Mouse (Mus musculus): ENCODE measurements around the gene Plekhh3. TPM values are rescaled to one million over a fixed set of nuclear protein-coding genes. Genes with fewer than 3 reads are reported as not detected.

Plekhh3 gene
- polyA plus RNA-seq, 1 experiment from 2014 or later, result 4.6 TPM

- Histone ChIP-seq H3K9ac (ENCODE audit: low read length) (no peak overlapping the region), H3K4me2 (ENCODE audit: low read length) (no peak overlapping the region), H3K27ac (ENCODE audit: low read depth, low read length) (no peak overlapping the region), H3K27me3 (replicated peaks; ENCODE audit: control insufficient read depth, insufficient read depth, low read length) (peaks cover 71% of the 10 kb centered on the region), H3K4me3 (ENCODE audit: low read depth, low read length) (peak overlapping the region; percentile 73; the same call in 1 of the 2 replicates), H3K9me3 (replicated peaks; ENCODE audit: control insufficient read depth, low read length) (no peaks in the 10 kb centered on the region), H3K36me3 (ENCODE audit: control insufficient read depth, insufficient read depth, low read length) (peaks cover 17% of the 10 kb centered on the region), H3K4me1 (ENCODE audit: control insufficient read depth, insufficient read depth, low read length) (peaks cover 26% of the 10 kb centered on the region)
- no peak for ATAC-seq
- DNase-seq (ENCODE audit: low spot score), result no peak
- 67% methylated on average over 18 of the region's 18 CpGs for WGBS
Measured at GRCm38 (mm10) chr11:101168301-101168980, 2.7 kb downstream of the Plekhh3 start.

GRCm38 (mm10) chr11:101167963-101168300, 3.2 kb downstream of the Plekhh3 start:
- Histone ChIP-seq H3K27ac (ENCODE audit: low read depth, low read length) (no peak overlapping the region), H3K4me3 (ENCODE audit: low read depth, low read length) (no peak overlapping the region), H3K4me2 (ENCODE audit: low read length) (no peak overlapping the region), H3K27me3 (replicated peaks; ENCODE audit: control insufficient read depth, insufficient read depth, low read length) (peaks cover 73% of the 10 kb centered on the region), H3K9me3 (replicated peaks; ENCODE audit: control insufficient read depth, low read length) (no peaks in the 10 kb centered on the region), H3K4me1 (ENCODE audit: control insufficient read depth, insufficient read depth, low read length) (peaks cover 21% of the 10 kb centered on the region), H3K9ac (ENCODE audit: low read length) (no peak overlapping the region), H3K36me3 (ENCODE audit: control insufficient read depth, insufficient read depth, low read length) (peaks cover 18% of the 10 kb centered on the region)
- DNase-seq (ENCODE audit: low spot score), result no peak
- ATAC-seq, result no peak
- WGBS, result 36% methylated on average over 8 of the region's 8 CpGs

- H3K4me2 ChIP-seq (ENCODE audit: low read length), result no peak overlapping the region
- H3K27me3 ChIP-seq (replicated peaks; ENCODE audit: control insufficient read depth, insufficient read depth, low read length), result peaks cover 78% of the 10 kb centered on the region
- H3K4me3 ChIP-seq (ENCODE audit: low read depth, low read length), result no peak overlapping the region
- DNase-seq (ENCODE audit: low spot score), result no peak
- no peak for ATAC-seq
- no peak overlapping the region for H3K27ac ChIP-seq (ENCODE audit: low read depth, low read length)
- H3K9me3 ChIP-seq (replicated peaks; ENCODE audit: control insufficient read depth, low read length), result no peaks in the 10 kb centered on the region
- WGBS, result 43% methylated on average over 19 of the region's 19 CpGs
- H3K4me1 ChIP-seq (ENCODE audit: control insufficient read depth, insufficient read depth, low read length), result peaks cover 18% of the 10 kb centered on the region
- H3K36me3 ChIP-seq (ENCODE audit: control insufficient read depth, insufficient read depth, low read length), result peaks cover 23% of the 10 kb centered on the region
- no peak overlapping the region for H3K9ac ChIP-seq (ENCODE audit: low read length)
Measured at GRCm38 (mm10) chr11:101167211-101167962, 3.8 kb downstream of the Plekhh3 start.

GRCm38 (mm10) chr11:101166357-101166756, 4.8 kb downstream of the Plekhh3 start:
- no peak for ATAC-seq
- H3K27me3 ChIP-seq (replicated peaks; ENCODE audit: control insufficient read depth, insufficient read depth, low read length), result peaks cover 78% of the 10 kb centered on the region
- no peak for DNase-seq (ENCODE audit: low spot score)
- no peak overlapping the region for H3K4me3 ChIP-seq (ENCODE audit: low read depth, low read length)
- peaks cover 29% of the 10 kb centered on the region for H3K36me3 ChIP-seq (ENCODE audit: control insufficient read depth, insufficient read depth, low read length)
- peaks cover 16% of the 10 kb centered on the region for H3K4me1 ChIP-seq (ENCODE audit: control insufficient read depth, insufficient read depth, low read length)
- WGBS, result 37% methylated on average over 14 of the region's 14 CpGs
- no peak overlapping the region for H3K9ac ChIP-seq (ENCODE audit: low read length)
- no peak overlapping the region for H3K4me2 ChIP-seq (ENCODE audit: low read length)
- no peaks in the 10 kb centered on the region for H3K9me3 ChIP-seq (replicated peaks; ENCODE audit: control insufficient read depth, low read length)
- H3K27ac ChIP-seq (ENCODE audit: low read depth, low read length), result no peak overlapping the region

GRCm38 (mm10) chr11:101164677-101165580, 6.2 kb downstream of the Plekhh3 start:
- no peak overlapping the region for H3K4me2 ChIP-seq (ENCODE audit: low read length)
- H3K27me3 ChIP-seq (replicated peaks; ENCODE audit: control insufficient read depth, insufficient read depth, low read length), result peaks cover 72% of the 10 kb centered on the region
- peaks cover 29% of the 10 kb centered on the region for H3K36me3 ChIP-seq (ENCODE audit: control insufficient read depth, insufficient read depth, low read length)
- ATAC-seq (no peak), DNase-seq (ENCODE audit: low spot score) (no peak)
- WGBS, result 15% methylated on average over 35 of the region's 35 CpGs
- H3K27ac ChIP-seq (ENCODE audit: low read depth, low read length), result no peak overlapping the region
- peaks cover 11% of the 10 kb centered on the region for H3K4me1 ChIP-seq (ENCODE audit: control insufficient read depth, insufficient read depth, low read length)
- no peak overlapping the region for H3K9ac ChIP-seq (ENCODE audit: low read length)
- H3K9me3 ChIP-seq (replicated peaks; ENCODE audit: control insufficient read depth, low read length), result no peaks in the 10 kb centered on the region
- H3K4me3 ChIP-seq (ENCODE audit: low read depth, low read length), result no peak overlapping the region

- Histone ChIP-seq H3K9ac (ENCODE audit: low read length) (peak overlapping the region; percentile 45; the same call in 1 of the 2 replicates), H3K4me2 (ENCODE audit: low read length) (peak overlapping the region; percentile 40), H3K4me3 (ENCODE audit: low read depth, low read length) (peak overlapping the region; percentile 17), H3K27ac (ENCODE audit: low read depth, low read length) (no peak overlapping the region), H3K9me3 (replicated peaks; ENCODE audit: control insufficient read depth, low read length) (no peaks in the 10 kb centered on the region), H3K27me3 (replicated peaks; ENCODE audit: control insufficient read depth, insufficient read depth, low read length) (peaks cover 66% of the 10 kb centered on the region), H3K4me1 (ENCODE audit: control insufficient read depth, insufficient read depth, low read length) (peaks cover 6% of the 10 kb centered on the region), H3K36me3 (ENCODE audit: control insufficient read depth, insufficient read depth, low read length) (peaks cover 29% of the 10 kb centered on the region)
- DNase-seq (ENCODE audit: low spot score), result no peak
- ATAC-seq, result no peak
- 10% methylated on average over 21 of the region's 21 CpGs for WGBS
Measured at GRCm38 (mm10) chr11:101164351-101164665, 6.8 kb downstream of the Plekhh3 start.

GRCm38 (mm10) chr11:101163476-101164350, 7.4 kb downstream of the Plekhh3 start:
- Histone ChIP-seq H3K27ac (ENCODE audit: low read depth, low read length) (no peak overlapping the region), H3K4me1 (ENCODE audit: control insufficient read depth, insufficient read depth, low read length) (peaks cover 2% of the 10 kb centered on the region; the same call in 1 of the 2 replicates), H3K27me3 (replicated peaks; ENCODE audit: control insufficient read depth, insufficient read depth, low read length) (peaks cover 60% of the 10 kb centered on the region), H3K36me3 (ENCODE audit: control insufficient read depth, insufficient read depth, low read length) (peaks cover 29% of the 10 kb centered on the region), H3K9ac (ENCODE audit: low read length) (peak overlapping the region; percentile 45; the same call in 1 of the 2 replicates), H3K4me2 (ENCODE audit: low read length) (peak overlapping the region; percentile 40), H3K4me3 (ENCODE audit: low read depth, low read length) (peak overlapping the region; percentile 17), H3K9me3 (replicated peaks; ENCODE audit: control insufficient read depth, low read length) (no peaks in the 10 kb centered on the region)
- ATAC-seq, result no peak
- WGBS, result 10% methylated on average over 45 of the region's 49 CpGs
- DNase-seq (ENCODE audit: low spot score), result no peak

- Histone ChIP-seq H3K4me3 (ENCODE audit: low read depth, low read length) (no peak overlapping the region), H3K27ac (ENCODE audit: low read depth, low read length) (no peak overlapping the region), H3K4me1 (ENCODE audit: control insufficient read depth, insufficient read depth, low read length) (peaks cover 2% of the 10 kb centered on the region; the same call in 1 of the 2 replicates), H3K4me2 (ENCODE audit: low read length) (no peak overlapping the region), H3K9ac (ENCODE audit: low read length) (no peak overlapping the region), H3K9me3 (replicated peaks; ENCODE audit: control insufficient read depth, low read length) (no peaks in the 10 kb centered on the region), H3K36me3 (ENCODE audit: control insufficient read depth, insufficient read depth, low read length) (peaks cover 28% of the 10 kb centered on the region), H3K27me3 (replicated peaks; ENCODE audit: control insufficient read depth, insufficient read depth, low read length) (peaks cover 51% of the 10 kb centered on the region)
- DNase-seq (ENCODE audit: low spot score) (no peak), ATAC-seq (no peak)
- WGBS, result 39% methylated on average over 5 of the region's 5 CpGs
Measured at GRCm38 (mm10) chr11:101162772-101163171, 8.4 kb downstream of the Plekhh3 start.

Measured in forebrain, embryonic 14.5 days (tissue).